ENCODE assay signal across 14 mouse cellular contexts in genomic region chr9:58775363-58775762, GRCm38 (mm10). TPM values are rescaled to one million over a fixed set of nuclear protein-coding genes. Genes with fewer than 3 reads are reported as not detected.
A peak's percentile ranks its signal among the peaks of the same experiment; 100 is the strongest.
DNase-seq lines count a peak whose midpoint lies in the region; ATAC-seq and TF ChIP-seq lines count a peak whose summit lies in the region.
"Had no signal": no experiment of that assay in that cellular context is flagged by ENCODE, and none has a peak within 500 bp of the region (broad histone marks: within the 10 kb centered on the region; RNA-seq: fewer than 3 reads in every experiment).

No protein-coding gene starts in this region.

- H3K4me3 ChIP-seq in kidney, postnatal 0 days (replicated peaks; ENCODE audit: low read depth, low read length) = no peak overlapping the region
- no peak overlapping the region for H3K4me3 ChIP-seq in kidney, embryonic 16.5 days (ENCODE audit: low read length)
- H3K4me3 ChIP-seq in testis, adult 2 months (ENCODE audit: control insufficient read depth, low read depth, low read length) = no peak overlapping the region
- H3K4me3 ChIP-seq: forebrain, embryonic 13.5 days; lung, embryonic 15.5 days; midbrain, embryonic 12.5 days had no signal

- ATAC-seq in kidney, postnatal 0 days (replicated peaks; ENCODE audit: low FRiP score, low read depth) = no peak
- no peak for ATAC-seq in kidney, embryonic 16.5 days (ENCODE audit: low FRiP score, low TSS enrichment)
- ATAC-seq: forebrain, embryonic 13.5 days had no signal

- no peaks in the 10 kb centered on the region for H3K36me3 ChIP-seq in kidney, postnatal 0 days (ENCODE audit: insufficient read depth, low read length)
- H3K36me3 ChIP-seq in kidney, embryonic 16.5 days (ENCODE audit: insufficient read depth, low read length) = no peaks in the 10 kb centered on the region
- H3K36me3 ChIP-seq in testis, adult 2 months (ENCODE audit: control insufficient read depth, insufficient read depth, low read length) = no peaks in the 10 kb centered on the region
- H3K36me3 ChIP-seq: lung, embryonic 15.5 days; midbrain, embryonic 12.5 days had no signal

- no peak overlapping the region for H3K9ac ChIP-seq in kidney, postnatal 0 days (ENCODE audit: low read depth, low read length)
- no peak overlapping the region for H3K9ac ChIP-seq in kidney, embryonic 16.5 days (replicated peaks; ENCODE audit: low read length)
- H3K9ac ChIP-seq: forebrain, embryonic 13.5 days; lung, embryonic 15.5 days; midbrain, embryonic 12.5 days had no signal

- H3K27ac ChIP-seq in kidney, postnatal 0 days = no peak overlapping the region
- H3K27ac ChIP-seq in kidney, embryonic 16.5 days (ENCODE audit: low read length) = no peak overlapping the region
- no peak overlapping the region for H3K27ac ChIP-seq in testis, adult 2 months (ENCODE audit: control insufficient read depth, insufficient read depth, low read depth, low read length)
- H3K27ac ChIP-seq: forebrain, embryonic 13.5 days; lung, embryonic 15.5 days; midbrain, embryonic 12.5 days had no signal

- peak; percentile 21 for DNase-seq in embryo, embryonic 10.5 days (ENCODE audit: low spot score)
- no peak for DNase-seq in embryo, embryonic 11 days
- no peak for DNase-seq in kidney, postnatal 0 days (ENCODE audit: low spot score)
- DNase-seq in testis, postnatal 14 days (ENCODE audit: low spot score) = no peak
- no peak for DNase-seq in retina, embryonic 14.5 days (ENCODE audit: low spot score)
- DNase-seq in left cerebral cortex, postnatal 14 days (ENCODE audit: low spot score in 2 of 2) = no peak
- DNase-seq: adrenal gland, adult 8-10 months; cerebellum, postnatal 36 days had no signal

- 22% methylated on average over 2 of the region's 2 CpGs for WGBS in kidney, postnatal 0 days
- WGBS in kidney, embryonic 16.5 days = 17% methylated on average over 2 of the region's 2 CpGs

- no peak overlapping the region for H3K4me2 ChIP-seq in kidney, postnatal 0 days (ENCODE audit: low read length)
- no peak overlapping the region for H3K4me2 ChIP-seq in kidney, embryonic 16.5 days (replicated peaks; ENCODE audit: low read depth, low read length)
- H3K4me2 ChIP-seq: forebrain, embryonic 13.5 days; lung, embryonic 15.5 days; midbrain, embryonic 12.5 days had no signal

- no peaks in the 10 kb centered on the region for H3K4me1 ChIP-seq in kidney, postnatal 0 days (replicated peaks; ENCODE audit: insufficient read depth, low read length)
- no peaks in the 10 kb centered on the region for H3K4me1 ChIP-seq in kidney, embryonic 16.5 days (ENCODE audit: insufficient read depth, low read length)
- no peaks in the 10 kb centered on the region; the same call in 1 of the 2 replicates for H3K4me1 ChIP-seq in testis, adult 2 months (ENCODE audit: control insufficient read depth, insufficient read depth, low read length)
- H3K4me1 ChIP-seq: forebrain, embryonic 13.5 days; lung, embryonic 15.5 days; midbrain, embryonic 12.5 days had no signal

- intact Hi-C loops in left cerebral cortex, postnatal 14 days (cut with DNase I) = no loop called here

- TF ChIP-seq CTCF in kidney, postnatal 0 days (IDR thresholded peaks at IDR 0.05; ENCODE audit: low read depth) = peak; percentile 51; the same call in 1 of the 2 replicates
- peak; percentile 25; the same call in 1 of the 2 replicates for TF ChIP-seq CTCF in testis, adult 2 months (IDR thresholded peaks at IDR 0.05; ENCODE audit: control insufficient read depth, insufficient read depth, insufficient replicate concordance, low read depth, low read length)

- no peak for TF ChIP-seq POLR2A in testis, adult 2 months (IDR thresholded peaks at IDR 0.05; ENCODE audit: control insufficient read depth, low read depth, low read length)

- H3K27me3 ChIP-seq in kidney, postnatal 0 days (ENCODE audit: insufficient read depth, low read length) = no peaks in the 10 kb centered on the region
- H3K27me3 ChIP-seq in kidney, embryonic 16.5 days (ENCODE audit: insufficient read depth, low read length) = no peaks in the 10 kb centered on the region
- no peaks in the 10 kb centered on the region for H3K27me3 ChIP-seq in testis, adult 2 months (ENCODE audit: control insufficient read depth, insufficient read depth, low read length)
- H3K27me3 ChIP-seq: forebrain, embryonic 13.5 days; lung, embryonic 15.5 days; midbrain, embryonic 12.5 days had no signal

- no peaks in the 10 kb centered on the region for H3K9me3 ChIP-seq in kidney, postnatal 0 days (replicated peaks; ENCODE audit: low read length)
- H3K9me3 ChIP-seq in kidney, embryonic 16.5 days (ENCODE audit: low read length) = no peaks in the 10 kb centered on the region
- H3K9me3 ChIP-seq: forebrain, embryonic 13.5 days; lung, embryonic 15.5 days; midbrain, embryonic 12.5 days had no signal

RNA-seq across cellular contexts. Expression of gene Rec114, which starts 31.6 kb away (rescaled TPM):
- polyA plus RNA-seq in kidney, postnatal 0 days (2015; fragmentation: Nextera tagmentation; extraction: Ambion mirVana) = 1.0 and 1.2 TPM in 2 replicates
- polyA plus RNA-seq in kidney, embryonic 16.5 days (2015; fragmentation: Nextera tagmentation; extraction: Ambion mirVana) = 1.6 and 3.8 TPM in 2 replicates
- 5.5 and 6.6 TPM in 2 replicates for polyA plus RNA-seq in testis, adult 2 months (2012; rRNA removed)
- not detected for total RNA-seq in left cerebral cortex, postnatal 14 days (2021)
- total RNA-seq: gastrocnemius, postnatal 4 days had no signal

RNA-seq across cellular contexts. Expression of gene Hcn4, which starts 47.8 kb away (rescaled TPM):
- polyA plus RNA-seq in kidney, postnatal 0 days (2015; fragmentation: Nextera tagmentation; extraction: Ambion mirVana) = 0.18 and 0.24 TPM in 2 replicates
- 0.34 and 0.39 TPM in 2 replicates for polyA plus RNA-seq in kidney, embryonic 16.5 days (2015; fragmentation: Nextera tagmentation; extraction: Ambion mirVana)
- polyA plus RNA-seq in testis, adult 2 months (2012; rRNA removed) = 0.09 and 0.16 TPM in 2 replicates
- 10 to 100 TPM in 1 of 2 experiments, 1 to 10 TPM in 1; 9.9 to 11.3 TPM for total RNA-seq in left cerebral cortex, postnatal 14 days (2021)
